Mouse (Mus musculus) c-Kit-negative CD71-positive TER-119-positive erythroid progenitor cells, embryonic 14.5 days (primary cell): ENCODE data around the gene Ptpdc1.

Experiments used
- DNase-seq: peaks from one replicate; pipeline ENCODE4 v3.0.0-alpha.2; 2013; ENCODE audit warnings: low read depth, low spot score

Ptpdc1 gene

DNA sequence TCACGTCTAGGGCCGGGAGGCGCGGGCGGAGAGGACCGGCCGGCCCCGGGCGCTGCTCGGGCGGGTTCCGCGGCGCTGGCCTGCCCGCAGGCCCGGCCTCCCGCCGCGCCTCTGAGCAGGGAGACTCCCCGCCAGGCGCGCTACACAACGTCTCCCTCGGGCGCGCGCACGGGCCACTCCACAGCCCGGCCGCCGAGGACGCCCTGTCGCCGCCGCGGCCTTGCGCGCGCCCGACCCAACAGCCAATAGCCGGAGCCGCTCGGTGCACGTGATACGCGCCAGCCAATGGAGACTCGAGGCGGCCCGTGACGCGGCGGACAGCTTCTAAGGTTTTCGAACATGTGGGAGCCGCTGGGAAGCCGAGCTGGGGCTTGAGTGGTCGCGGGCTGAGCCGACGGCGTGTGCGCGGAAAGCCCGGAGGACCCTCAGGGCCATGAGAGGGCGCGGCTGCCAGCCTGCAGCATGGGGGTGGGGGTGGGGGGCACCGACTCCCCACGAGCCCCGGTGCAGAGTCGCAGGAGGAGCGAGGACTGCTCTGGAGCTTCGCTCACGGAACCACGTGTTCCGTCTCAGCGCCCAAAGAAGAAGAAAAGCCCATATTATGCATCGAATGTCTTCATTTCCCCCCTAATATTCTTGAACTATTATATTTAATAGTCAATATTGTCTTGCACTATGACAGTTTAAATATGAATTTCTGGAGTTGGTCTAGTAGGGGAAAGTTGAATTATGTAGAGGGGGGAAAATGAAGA lies at the start of gene Ptpdc1:
Gene Ptpdc1, minus strand, starts transcription at position 232 of the 752 bp plus-strand sequence.
- peak; percentile 16 for DNase-seq

GRCm38 (mm10) chr13:48674609-48675008 lies 49.1 kb upstream of the Ptpdc1 start:
- no peak for DNase-seq

- DNase-seq, result no peak
These were observed 46.9 kb upstream of the Ptpdc1 start for GRCm38 (mm10) chr13:48672312-48672840.

- DNase-seq, result no peak
These were observed 43.6 kb upstream of the Ptpdc1 start for GRCm38 (mm10) chr13:48668976-48669534.

DNA sequence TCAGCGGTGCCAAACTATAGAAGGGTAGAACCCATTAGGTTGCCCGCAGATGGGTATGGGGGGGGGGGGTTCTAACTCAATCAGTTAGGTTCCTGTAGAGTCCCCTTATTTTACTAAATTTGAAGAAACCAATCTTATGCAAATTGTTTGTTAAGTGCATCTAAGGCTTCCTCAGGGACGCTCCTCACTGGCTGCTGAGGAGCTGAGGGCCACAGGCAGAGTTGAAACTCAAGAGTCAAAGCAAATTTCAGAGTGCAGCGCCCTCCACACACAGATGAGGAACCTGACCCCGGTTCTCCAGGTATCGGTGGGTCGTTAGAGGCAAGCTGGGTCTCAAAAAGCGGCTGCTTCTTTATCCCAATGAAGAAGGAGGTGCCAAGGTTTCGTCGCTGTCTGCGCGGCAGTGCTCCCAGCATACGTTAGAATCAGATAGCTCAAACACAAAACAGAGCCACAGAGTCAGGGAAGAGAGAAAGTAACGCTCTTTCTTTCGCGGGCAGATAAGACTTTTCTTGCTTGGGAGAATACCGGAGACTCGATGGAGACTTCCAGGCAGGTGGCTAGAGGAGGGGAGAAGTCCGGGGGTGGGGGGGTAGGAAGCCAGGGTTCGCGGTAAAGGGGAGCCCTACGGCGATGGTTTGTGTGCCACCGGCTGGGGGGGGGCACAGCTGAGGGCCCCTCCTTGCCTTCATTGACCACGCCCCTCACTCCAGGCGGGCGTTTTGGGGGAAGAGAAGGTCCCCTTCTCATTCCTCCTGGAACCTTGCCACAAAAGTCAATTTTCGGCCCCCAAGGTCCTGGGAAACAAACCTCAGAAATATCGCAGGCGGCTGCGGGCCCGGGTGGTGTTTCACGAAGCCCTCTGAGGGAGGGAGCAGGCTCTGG lies 42.9 kb upstream of the Ptpdc1 start:
- no peak for DNase-seq

- no peak for DNase-seq
These were observed 42.0 kb upstream of the Ptpdc1 start for GRCm38 (mm10) chr13:48667461-48667860.

- DNase-seq, result no peak
These were observed 40.5 kb upstream of the Ptpdc1 start for GRCm38 (mm10) chr13:48665656-48666597.

- no peak for DNase-seq
These were observed 39.6 kb upstream of the Ptpdc1 start for GRCm38 (mm10) chr13:48664916-48665655.

DNA sequence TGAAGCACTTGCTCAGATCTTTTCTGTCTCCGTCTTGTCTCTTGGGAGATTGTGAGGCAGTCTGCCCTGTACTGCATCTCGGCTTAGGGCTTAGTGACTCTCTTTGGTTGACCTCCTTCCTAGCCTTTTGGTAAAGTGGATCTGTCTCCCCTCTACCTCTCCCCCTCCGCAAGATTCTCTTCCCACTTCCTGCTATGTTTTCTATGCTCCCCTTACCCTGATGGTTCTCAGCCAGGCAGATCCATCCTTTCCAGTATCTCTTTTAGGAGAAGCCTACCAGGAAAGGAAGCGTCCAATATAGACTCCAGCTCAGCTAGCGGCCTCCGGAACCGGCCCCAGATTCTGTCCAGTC lies 38.5 kb upstream of the Ptpdc1 start:
- no peak for DNase-seq

GRCm38 (mm10) chr13:48663211-48663987 lies 37.9 kb upstream of the Ptpdc1 start:
- no peak for DNase-seq

- DNase-seq, result no peak
These were observed 37.1 kb upstream of the Ptpdc1 start, which contains the start of gene Barx1 for GRCm38 (mm10) chr13:48662431-48663143. TSS of gene Barx1 (plus strand) at chr13:48662998.

GRCm38 (mm10) chr13:48661561-48661960 lies 36.1 kb upstream of the Ptpdc1 start:
- no peak for DNase-seq

- no peak for DNase-seq
These were observed 35.3 kb upstream of the Ptpdc1 start for GRCm38 (mm10) chr13:48660741-48661140.

- no peak for DNase-seq
These were observed 34.8 kb upstream of the Ptpdc1 start for GRCm38 (mm10) chr13:48660221-48660734.

GRCm38 (mm10) chr13:48659254-48660220 lies 34.1 kb upstream of the Ptpdc1 start:
- no peak for DNase-seq

GRCm38 (mm10) chr13:48658588-48659253 lies 33.3 kb upstream of the Ptpdc1 start:
- no peak for DNase-seq

DNA sequence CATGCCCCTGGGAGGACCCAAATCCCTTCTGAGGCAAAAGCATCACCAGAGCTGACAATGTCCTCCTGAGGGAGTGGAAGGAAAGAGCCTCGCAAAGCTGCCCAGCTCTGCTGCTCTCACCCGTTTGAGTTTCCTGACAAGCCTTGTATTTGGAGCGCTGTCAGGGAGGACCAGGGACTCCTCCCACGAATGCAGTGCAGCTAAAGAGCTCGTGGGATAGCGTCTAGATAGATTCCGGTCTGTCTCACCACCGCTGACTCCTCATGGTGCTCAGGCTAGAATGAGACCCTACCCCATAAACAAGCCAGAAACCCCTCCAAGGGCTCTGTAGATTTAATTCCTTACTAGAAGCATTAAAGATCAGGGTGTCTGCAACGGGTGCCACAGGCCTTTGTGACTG lies 32.3 kb upstream of the Ptpdc1 start:
- no peak for DNase-seq
